Mouse (Mus musculus): Measurements from ENCODE around the gene Fn1. TPM values are rescaled to one million over a fixed set of nuclear protein-coding genes. Genes with fewer than 3 reads are reported as not detected.

Gene Fn1
- polyA plus RNA-seq (2012; rRNA removed), result 56.8 and 75.3 TPM in 2 replicates

GRCm38 (mm10) chr1:71652551-71653399 is at the start of gene Fn1:
TSS of gene Fn1 (minus strand) at chr1:71653200.
- TF ChIP-seq CTCF (IDR thresholded peaks at IDR 0.05; ENCODE audit: extremely low read depth, insufficient read depth, insufficient read length, insufficient replicate concordance), result no peak
- no peak for TF ChIP-seq POLR2A (IDR thresholded peaks at IDR 0.05; ENCODE audit: low read depth, low read length)
- peaks cover 5% of the 10 kb centered on the region for H3K27me3 ChIP-seq (ENCODE audit: control insufficient read depth, insufficient read depth, low read length)
- no peak within 1 kb of the TSS; the same call in 1 of the 2 replicates for H3K27ac ChIP-seq (ENCODE audit: insufficient read depth, low read length)
- peaks cover 5% of the 10 kb centered on the region for H3K4me1 ChIP-seq (ENCODE audit: control insufficient read depth, insufficient read depth, insufficient read length)
- DNase-seq (ENCODE audit: low read depth in 1 of 2, low spot score in 2 of 2), result peak in 1 of 2 experiments; percentile 41
- WGBS, result under 1% methylated on average over 59 of the region's 63 CpGs
- no peaks in the 10 kb centered on the region for H3K36me3 ChIP-seq (ENCODE audit: control insufficient read depth, insufficient read depth, low read length)
- H3K4me3 ChIP-seq (ENCODE audit: extremely low read depth, insufficient read depth, insufficient read length), result peak within 1 kb of the TSS; percentile 50

- Histone ChIP-seq H3K4me3 (ENCODE audit: extremely low read depth, insufficient read depth, insufficient read length) (no peak overlapping the region), H3K27ac (ENCODE audit: insufficient read depth, low read length) (no peak overlapping the region), H3K4me1 (ENCODE audit: control insufficient read depth, insufficient read depth, insufficient read length) (no peaks in the 10 kb centered on the region; the same call in 1 of the 2 replicates), H3K27me3 (ENCODE audit: control insufficient read depth, insufficient read depth, low read length) (no peaks in the 10 kb centered on the region), H3K36me3 (ENCODE audit: control insufficient read depth, insufficient read depth, low read length) (no peaks in the 10 kb centered on the region)
- DNase-seq (ENCODE audit: low read depth in 1 of 2, low spot score in 2 of 2), result no peak
- TF ChIP-seq POLR2A (IDR thresholded peaks at IDR 0.05; ENCODE audit: low read depth, low read length) (no peak), CTCF (IDR thresholded peaks at IDR 0.05; ENCODE audit: extremely low read depth, insufficient read depth, insufficient read length, insufficient replicate concordance) (no peak)
- WGBS, result 76% methylated on average over 3 of the region's 3 CpGs
Observed at GRCm38 (mm10) chr1:71696093-71696492, 43.1 kb upstream of the Fn1 start.

- no peaks in the 10 kb centered on the region for H3K27me3 ChIP-seq (ENCODE audit: control insufficient read depth, insufficient read depth, low read length)
- H3K27ac ChIP-seq (ENCODE audit: insufficient read depth, low read length), result no peak overlapping the region
- TF ChIP-seq CTCF (IDR thresholded peaks at IDR 0.05; ENCODE audit: extremely low read depth, insufficient read depth, insufficient read length, insufficient replicate concordance), result no peak
- H3K4me1 ChIP-seq (ENCODE audit: control insufficient read depth, insufficient read depth, insufficient read length), result no peaks in the 10 kb centered on the region; the same call in 1 of the 2 replicates
- WGBS, result 21% methylated on average over 8 of the region's 8 CpGs
- DNase-seq (ENCODE audit: low read depth in 1 of 2, low spot score in 2 of 2), result no peak
- no peak overlapping the region for H3K4me3 ChIP-seq (ENCODE audit: extremely low read depth, insufficient read depth, insufficient read length)
- H3K36me3 ChIP-seq (ENCODE audit: control insufficient read depth, insufficient read depth, low read length), result no peaks in the 10 kb centered on the region
Observed at GRCm38 (mm10) chr1:71691472-71692277, 38.7 kb upstream of the Fn1 start.

- WGBS, result 92% methylated on average over 5 of the region's 5 CpGs
- no peak for DNase-seq (ENCODE audit: low read depth in 1 of 2, low spot score in 2 of 2)
- TF ChIP-seq POLR2A (IDR thresholded peaks at IDR 0.05; ENCODE audit: low read depth, low read length) (no peak), CTCF (IDR thresholded peaks at IDR 0.05; ENCODE audit: extremely low read depth, insufficient read depth, insufficient read length, insufficient replicate concordance) (no peak)
- no peak overlapping the region for H3K27ac ChIP-seq (ENCODE audit: insufficient read depth, low read length)
- no peaks in the 10 kb centered on the region for H3K36me3 ChIP-seq (ENCODE audit: control insufficient read depth, insufficient read depth, low read length)
- H3K4me1 ChIP-seq (ENCODE audit: control insufficient read depth, insufficient read depth, insufficient read length), result no peaks in the 10 kb centered on the region; the same call in 1 of the 2 replicates
- no peaks in the 10 kb centered on the region for H3K27me3 ChIP-seq (ENCODE audit: control insufficient read depth, insufficient read depth, low read length)
- no peak overlapping the region for H3K4me3 ChIP-seq (ENCODE audit: extremely low read depth, insufficient read depth, insufficient read length)
Observed at GRCm38 (mm10) chr1:71688926-71689303, 35.9 kb upstream of the Fn1 start.

DNA sequence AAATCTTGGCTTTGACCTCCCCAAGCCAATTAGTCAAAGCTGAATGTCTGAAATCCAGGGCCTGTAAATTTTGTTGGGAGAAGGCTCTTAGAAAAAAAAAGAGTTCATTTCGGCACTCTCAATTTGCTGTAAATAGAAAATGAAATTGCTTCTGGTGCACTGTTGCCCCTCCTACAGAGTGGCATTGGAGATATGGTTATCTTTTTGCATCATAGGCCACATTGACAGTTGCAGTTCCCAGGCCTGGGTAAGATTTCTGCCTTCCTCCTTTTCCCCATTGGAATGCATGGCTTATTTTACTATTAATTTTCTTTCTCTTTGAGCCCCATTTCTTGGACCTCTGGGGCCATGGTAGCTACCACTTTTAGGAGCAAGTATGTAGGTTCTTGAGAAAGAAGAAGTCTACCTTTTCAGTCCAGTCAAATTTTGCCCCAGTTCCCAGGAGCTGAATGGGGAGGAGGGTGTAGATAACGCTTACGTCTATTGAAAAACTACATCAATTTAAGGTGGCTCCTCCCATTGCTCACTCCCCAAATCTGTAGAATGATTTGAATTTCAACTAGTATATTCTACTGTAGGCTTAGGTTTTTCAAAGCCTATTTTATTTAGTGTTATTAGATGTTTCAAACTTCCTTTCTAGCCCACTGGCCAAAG is 35.4 kb upstream of the Fn1 start:
- H3K4me3 ChIP-seq (ENCODE audit: extremely low read depth, insufficient read depth, insufficient read length), result no peak overlapping the region
- H3K27ac ChIP-seq (ENCODE audit: insufficient read depth, low read length), result no peak overlapping the region
- no peaks in the 10 kb centered on the region; the same call in 1 of the 2 replicates for H3K4me1 ChIP-seq (ENCODE audit: control insufficient read depth, insufficient read depth, insufficient read length)
- H3K27me3 ChIP-seq (ENCODE audit: control insufficient read depth, insufficient read depth, low read length), result no peaks in the 10 kb centered on the region
- DNase-seq (ENCODE audit: low read depth in 1 of 2, low spot score in 2 of 2), result no peak
- WGBS, result 82% methylated on average over 3 of the region's 3 CpGs
- TF ChIP-seq CTCF (IDR thresholded peaks at IDR 0.05; ENCODE audit: extremely low read depth, insufficient read depth, insufficient read length, insufficient replicate concordance) (no peak), POLR2A (IDR thresholded peaks at IDR 0.05; ENCODE audit: low read depth, low read length) (no peak)
- H3K36me3 ChIP-seq (ENCODE audit: control insufficient read depth, insufficient read depth, low read length), result no peaks in the 10 kb centered on the region

GRCm38 (mm10) chr1:71686791-71687190 is 33.8 kb upstream of the Fn1 start:
- TF ChIP-seq CTCF (IDR thresholded peaks at IDR 0.05; ENCODE audit: extremely low read depth, insufficient read depth, insufficient read length, insufficient replicate concordance), result no peak
- no peak for TF ChIP-seq POLR2A (IDR thresholded peaks at IDR 0.05; ENCODE audit: low read depth, low read length)
- no peak overlapping the region for H3K27ac ChIP-seq (ENCODE audit: insufficient read depth, low read length)
- no peaks in the 10 kb centered on the region; the same call in 1 of the 2 replicates for H3K4me1 ChIP-seq (ENCODE audit: control insufficient read depth, insufficient read depth, insufficient read length)
- no peaks in the 10 kb centered on the region for H3K36me3 ChIP-seq (ENCODE audit: control insufficient read depth, insufficient read depth, low read length)
- DNase-seq (ENCODE audit: low read depth in 1 of 2, low spot score in 2 of 2), result no peak
- H3K27me3 ChIP-seq (ENCODE audit: control insufficient read depth, insufficient read depth, low read length), result no peaks in the 10 kb centered on the region
- 90% methylated on average over 5 of the region's 5 CpGs for WGBS
- H3K4me3 ChIP-seq (ENCODE audit: extremely low read depth, insufficient read depth, insufficient read length), result no peak overlapping the region

All from spleen, adult 2 months (tissue).